Mouse (Mus musculus) left cerebral cortex, postnatal 4 days (tissue): ENCODE data around the gene Stra8. TPM values are rescaled to one million over a fixed set of nuclear protein-coding genes. Genes with fewer than 3 reads are reported as not detected.
A peak's percentile ranks its signal among the peaks of the same experiment; 100 is the strongest.

ENCODE experiments used
- DNase-seq: peaks from one replicate; pipeline ENCODE4 v3.0.0-alpha.2; 2022
- intact Hi-C: fragments of 180-260 bp; cut with DNase I; formaldehyde crosslinking; loops from one replicate; pipeline ENCODE4 v1.15.1; 2025
- total RNA-seq, 2 experiments: library from RNA; stranded (reverse); gene quantifications; 2 replicates each; pipeline ENCODE4 v1.2.3; 2021

The Stra8 gene
- total RNA-seq, result not detected

DNA sequence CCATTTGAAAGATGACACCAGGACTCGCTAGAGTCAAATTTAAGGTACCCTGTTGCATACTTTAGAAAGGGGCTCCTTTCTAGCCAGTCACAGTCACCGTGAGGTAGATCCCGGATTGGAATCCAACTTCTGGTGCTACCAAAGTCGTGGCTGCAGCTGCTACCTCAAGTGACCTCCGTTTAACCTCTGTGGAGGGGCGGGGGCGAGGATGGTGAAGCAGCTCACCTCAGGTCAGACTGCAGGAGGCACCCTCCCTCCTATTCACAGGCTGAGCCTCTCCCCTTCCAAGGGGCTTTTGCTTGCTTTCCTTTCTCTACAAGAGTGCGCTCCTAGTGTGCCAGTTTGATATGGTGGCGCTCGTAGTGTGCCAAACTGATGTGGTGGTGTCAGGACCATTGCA lies at the start of gene Stra8:
Gene Stra8 (plus strand): TSS at position 208 of the 400 bp plus-strand sequence.
- intact Hi-C loops, result no loop called here
- DNase-seq, result no peak

DNA sequence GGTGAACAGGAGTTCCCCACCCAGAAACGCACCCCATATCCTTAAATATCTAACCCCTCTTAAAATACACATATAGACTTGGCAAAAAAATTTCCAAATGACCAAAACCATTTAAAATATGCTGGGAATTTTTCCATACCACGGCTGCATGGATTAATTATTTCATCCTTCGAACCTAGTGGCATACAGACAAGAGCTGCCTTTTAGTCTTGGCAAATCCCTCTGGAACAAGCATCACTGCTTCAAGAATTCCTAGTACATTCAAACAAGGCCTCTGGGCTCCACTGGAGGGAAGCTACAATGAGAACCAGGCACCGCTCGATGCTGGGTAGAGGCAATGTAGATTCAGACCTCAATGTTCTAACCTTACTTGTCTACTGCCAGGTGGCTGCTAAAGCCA lies 49.2 kb upstream of the Stra8 start:
- no peak for DNase-seq
- intact Hi-C loops, result no loop called here

DNA sequence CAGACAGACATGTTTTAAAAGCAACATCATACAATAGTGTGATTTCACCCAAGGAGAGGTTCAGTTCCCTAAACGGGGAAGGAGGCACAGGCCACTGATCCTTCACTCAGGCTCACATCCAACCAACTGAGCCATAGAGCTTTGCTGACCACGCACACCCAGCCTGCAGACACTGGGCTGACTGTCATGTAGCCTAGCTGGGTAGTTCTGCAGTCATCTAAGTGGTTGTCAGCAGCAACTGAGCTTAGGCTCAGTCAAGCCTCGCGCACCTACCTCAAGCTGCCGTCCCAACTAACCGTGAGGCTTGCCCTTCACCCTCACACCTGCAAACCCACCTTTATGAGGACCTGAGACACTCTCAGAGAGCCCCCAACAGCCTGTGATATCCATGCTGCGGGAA lies 48.0 kb upstream of the Stra8 start:
- intact Hi-C loops, result no loop called here
- DNase-seq, result no peak

DNA sequence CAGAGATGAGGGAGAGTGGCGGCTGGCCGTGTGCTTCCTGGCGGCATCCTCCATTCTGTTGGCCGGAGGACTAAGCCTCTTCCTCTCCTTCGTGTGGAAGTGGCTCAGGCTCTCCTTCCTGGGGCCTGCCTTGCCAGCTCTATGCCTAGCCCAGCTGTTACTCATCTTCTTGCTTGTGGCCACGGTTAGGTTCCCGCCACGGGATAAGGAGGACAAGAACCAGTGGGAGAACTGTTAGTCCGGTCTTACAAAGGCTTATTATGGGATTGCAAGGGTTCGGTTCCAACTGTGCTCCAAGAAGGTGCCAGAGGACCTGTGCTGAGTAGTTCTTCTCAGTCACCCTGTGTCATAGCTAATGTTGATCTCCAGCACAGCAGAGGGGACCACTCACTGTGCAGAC lies 47.1 kb upstream of the Stra8 start:
- no peak for DNase-seq
- intact Hi-C loops, result no loop called here

DNA sequence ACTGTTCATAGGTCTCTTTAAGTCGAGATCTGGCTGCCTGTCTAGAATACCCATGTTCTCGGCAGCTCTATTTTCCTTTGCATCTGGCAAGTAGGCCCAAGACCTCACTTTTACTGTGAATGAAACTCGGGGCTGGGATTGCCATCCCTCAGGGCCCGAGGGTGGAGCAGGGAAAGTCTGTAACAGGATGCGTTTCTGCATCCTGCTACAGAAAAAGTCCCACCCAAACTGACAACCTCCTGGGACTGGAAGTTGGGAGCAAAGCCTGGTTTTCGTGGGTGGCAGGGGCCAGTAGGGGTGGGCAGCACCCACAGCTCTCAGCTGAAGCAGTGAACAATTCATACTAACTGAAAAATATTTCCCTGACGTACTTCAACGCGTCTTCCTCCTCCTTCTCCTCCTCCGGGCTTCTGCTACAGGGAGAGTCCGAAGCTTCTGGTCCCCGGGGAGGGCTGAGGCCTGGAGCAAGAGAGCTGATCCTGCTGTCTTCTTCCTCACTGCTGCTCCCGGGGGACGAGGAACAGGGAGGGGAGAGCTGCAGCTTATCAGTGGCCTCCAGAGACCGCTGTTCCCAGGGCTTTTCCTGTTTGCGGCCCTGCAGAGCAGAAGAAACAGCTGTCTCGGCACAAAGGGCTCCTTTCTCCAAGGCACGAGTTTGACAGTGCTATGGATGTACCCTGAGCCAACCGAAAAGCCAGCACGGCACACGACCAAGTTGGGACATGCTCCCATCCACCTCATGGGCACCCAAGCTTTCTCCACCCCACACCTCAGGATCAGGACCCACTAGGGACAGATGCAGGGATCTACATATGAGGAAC lies 45.7 kb upstream of the Stra8 start:
- DNase-seq, result no peak
- intact Hi-C loops, result no loop called here

DNA sequence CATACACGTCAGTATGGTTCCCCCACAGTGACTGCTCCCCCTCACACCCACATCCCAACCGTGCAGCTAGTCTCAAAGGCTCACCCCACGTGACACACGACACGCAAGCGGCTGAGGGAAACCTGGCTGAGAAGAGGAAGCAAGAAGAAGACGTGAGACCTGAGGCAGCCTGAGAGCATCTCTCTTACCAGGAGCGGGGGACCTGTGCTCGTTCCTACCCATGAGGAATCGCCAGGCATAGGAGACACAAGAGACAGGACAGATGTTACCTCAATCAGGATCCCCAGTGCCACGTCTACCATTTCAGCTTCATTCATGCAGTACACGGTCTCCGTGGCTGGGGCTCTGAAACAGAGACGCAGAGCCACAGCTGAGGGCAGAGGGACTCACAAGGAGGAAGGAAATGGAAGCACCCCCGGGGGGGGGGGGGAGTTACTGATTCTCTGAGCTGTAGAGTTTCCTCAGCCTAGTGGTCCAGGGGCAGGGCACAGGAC lies 44.6 kb upstream of the Stra8 start:
- no peak for DNase-seq
- intact Hi-C loops, result loop anchor here (5.0 kb wide), 1 partner anchor 363 kb away; no protein-coding TSS in a partner anchor

DNA sequence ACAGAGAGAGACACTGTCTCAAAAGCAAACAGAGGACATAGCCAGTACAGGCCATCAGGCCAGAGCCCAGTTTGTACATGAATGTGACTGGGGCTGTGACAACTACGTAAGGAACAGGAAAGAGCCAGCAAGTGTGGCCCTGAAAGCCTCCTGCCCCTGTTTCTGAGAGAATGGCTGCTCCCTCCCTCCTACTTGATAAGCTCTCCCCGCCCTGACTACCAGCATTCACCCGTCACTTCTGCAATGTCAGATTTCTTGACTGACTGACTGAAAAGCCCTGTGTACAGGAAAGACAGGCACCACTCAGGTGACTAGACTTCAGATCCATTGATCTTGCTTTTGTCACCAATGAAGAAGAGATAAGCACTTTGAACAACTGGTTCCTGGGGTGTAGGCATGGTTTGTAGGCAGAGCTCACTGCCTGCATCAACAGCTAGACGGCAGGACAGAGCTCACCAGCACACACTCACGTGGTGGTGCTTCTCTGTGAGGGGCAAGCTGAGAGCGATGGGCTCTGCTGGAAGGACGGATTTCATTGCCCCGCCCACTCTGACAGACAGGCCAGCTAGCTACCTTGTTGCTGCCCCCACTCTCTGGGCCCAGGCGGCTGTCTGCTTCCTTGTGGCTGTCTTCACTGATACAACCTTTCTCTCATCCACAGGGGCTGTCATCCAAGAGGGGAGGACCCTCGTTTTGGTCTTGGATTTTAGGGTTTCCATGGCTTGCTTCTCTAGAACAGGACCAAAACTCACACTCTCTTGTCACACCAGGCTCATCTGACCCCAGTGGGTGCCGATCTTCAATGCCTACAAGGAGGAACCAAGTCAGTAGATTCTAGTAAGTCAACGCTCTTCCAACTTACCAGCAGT lies 43.8 kb upstream of the Stra8 start:
- intact Hi-C loops, result loop anchor here (5.0 kb wide), 1 partner anchor 364 kb away; no protein-coding TSS in a partner anchor
- DNase-seq, result no peak

DNA sequence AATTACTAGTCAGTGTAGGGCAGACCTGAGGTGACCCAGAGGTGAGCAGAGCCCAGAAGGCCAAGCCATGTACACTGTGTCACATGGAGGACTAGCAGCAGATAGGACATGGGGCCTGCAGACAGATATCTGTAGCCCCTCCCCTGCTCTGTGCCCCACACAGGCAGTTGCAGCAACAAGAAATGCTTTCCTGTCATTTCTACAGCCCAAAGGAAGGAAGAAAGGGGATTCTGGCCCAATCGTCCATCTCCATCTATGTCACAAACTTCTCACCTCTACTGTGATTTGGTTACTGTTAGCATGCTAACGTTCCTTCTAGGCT lies 43.2 kb upstream of the Stra8 start:
- intact Hi-C loops, result loop anchor here (5.0 kb wide), 1 partner anchor 364 kb away; no protein-coding TSS in a partner anchor
- no peak for DNase-seq

DNA sequence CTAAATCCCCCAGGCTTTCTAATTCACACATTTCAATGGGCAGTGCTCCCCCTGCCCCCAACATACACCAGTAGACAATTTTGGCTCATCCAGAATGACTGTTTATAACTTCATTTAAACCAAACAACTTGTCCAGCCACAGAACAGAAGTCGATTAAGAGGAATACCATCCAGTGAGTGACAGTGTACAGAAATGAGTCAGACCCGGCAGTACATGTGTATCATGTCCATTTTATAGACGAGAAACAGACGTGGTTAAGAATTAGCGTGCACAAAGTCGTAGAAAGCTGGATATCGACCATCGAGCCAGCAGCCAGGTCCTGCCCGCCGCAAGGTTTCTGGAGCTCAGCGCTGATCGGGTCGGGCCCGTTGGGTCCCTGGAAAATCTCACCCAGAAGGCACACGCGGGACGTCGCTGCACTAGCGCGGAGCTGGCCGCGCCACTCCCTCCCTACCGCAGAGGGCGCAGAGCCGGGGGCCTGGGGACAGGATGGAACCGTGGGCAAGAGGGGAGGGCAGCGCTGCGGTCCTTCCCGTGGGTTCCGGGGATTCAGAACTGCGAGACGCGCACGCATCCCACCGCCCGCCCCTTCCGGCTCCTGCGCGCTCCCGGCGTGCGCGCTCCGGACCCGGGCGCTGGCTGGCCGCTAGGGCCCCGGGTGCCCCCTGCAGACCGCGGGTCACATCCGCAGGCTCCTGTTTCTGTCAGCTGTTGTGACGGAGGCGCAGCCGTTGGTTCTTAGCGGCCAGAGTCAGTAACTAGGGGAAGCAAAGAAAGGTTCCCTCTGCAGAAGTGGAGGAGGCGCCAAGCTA lies 42.2 kb upstream of the Stra8 start, which contains the start of gene Cyren:
Gene Cyren (minus strand): TSS at position 552 of the 813 bp plus-strand sequence.
- DNase-seq, result peak; percentile 94
- intact Hi-C loops, result loop anchor here (5.0 kb wide), 1 partner anchor 365 kb away; no protein-coding TSS in a partner anchor

DNA sequence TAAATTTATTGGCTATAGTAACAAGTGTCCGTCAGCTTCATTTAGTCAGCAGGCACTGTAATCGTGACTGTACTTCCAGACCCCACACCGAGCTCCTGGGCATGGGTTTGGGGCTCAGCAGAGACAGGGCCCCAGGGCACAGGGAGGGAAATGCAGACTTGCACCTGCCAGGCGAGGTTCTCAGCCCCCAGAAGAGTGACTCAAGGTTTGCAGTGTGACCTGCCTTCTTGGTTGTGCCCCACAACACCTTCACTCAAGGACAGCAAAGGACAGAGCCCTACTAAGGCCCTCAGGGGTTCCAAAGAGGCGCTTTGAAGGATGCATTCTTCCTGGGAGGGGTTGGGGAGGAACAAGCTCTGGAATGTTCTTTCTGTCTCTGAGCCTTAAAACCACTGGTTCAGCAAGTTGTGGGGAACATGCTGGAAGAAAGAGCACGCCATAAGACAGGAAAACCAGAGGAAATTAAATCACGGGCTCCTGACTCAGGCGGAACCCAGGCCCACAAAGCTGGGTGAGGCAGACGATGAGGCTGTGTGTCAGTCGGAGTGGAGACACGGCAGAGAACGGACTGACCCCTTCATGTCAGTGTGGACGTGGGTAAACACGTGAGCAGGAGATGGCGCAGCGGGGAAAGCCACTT lies 40.7 kb upstream of the Stra8 start:
- intact Hi-C loops, result loop anchor here (5.0 kb wide), 1 partner anchor 367 kb away; no protein-coding TSS in a partner anchor
- DNase-seq, result no peak

DNA sequence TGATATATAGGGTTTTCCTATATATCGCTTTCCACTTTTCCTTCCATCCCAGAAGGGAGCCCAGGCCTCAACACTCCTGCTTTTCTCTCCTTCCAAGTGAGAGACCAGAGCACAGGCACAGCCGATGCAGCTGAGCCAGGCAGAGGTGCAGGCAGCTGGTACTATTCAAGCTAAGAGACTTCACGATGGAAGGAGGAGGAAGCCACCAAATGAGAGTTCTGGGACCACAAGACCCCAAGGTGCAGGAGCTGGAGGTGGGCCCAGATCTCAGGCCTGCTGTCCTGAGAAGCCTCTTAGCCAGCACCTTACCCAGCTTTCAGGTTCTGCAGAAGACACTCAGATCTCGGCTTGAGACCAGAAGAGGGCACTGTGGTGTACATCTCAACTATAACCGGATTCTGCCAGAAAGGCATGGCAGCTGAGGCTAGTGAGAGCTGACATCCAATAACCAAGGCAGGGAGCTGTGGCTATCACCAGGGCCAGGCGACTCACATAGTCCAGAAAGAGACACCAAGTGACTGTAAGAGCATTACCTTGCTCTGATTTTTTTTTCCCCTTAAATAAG lies 40.0 kb upstream of the Stra8 start:
- DNase-seq, result peak; percentile 51
- intact Hi-C loops, result loop anchor here (5.0 kb wide), 1 partner anchor 368 kb away; no protein-coding TSS in a partner anchor

DNA sequence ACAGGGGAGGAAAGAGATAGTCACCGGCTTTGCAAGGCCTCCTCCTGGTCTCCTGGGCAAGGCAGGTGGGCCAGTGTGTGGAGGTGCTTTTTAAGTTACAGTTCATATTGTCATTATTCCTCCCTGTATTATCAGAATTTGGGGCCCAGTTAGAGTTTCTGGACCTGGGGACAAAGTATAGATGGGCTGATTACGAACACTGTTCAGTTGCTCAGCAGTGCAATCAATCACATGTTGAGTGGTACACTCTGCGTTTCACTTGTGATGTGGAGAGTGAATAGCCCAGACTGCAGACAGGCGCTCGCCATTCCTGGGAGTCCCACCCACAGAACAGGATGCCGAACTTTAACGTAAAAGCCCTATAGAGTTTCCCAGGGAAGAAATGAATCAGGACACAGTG lies 35.2 kb upstream of the Stra8 start:
- intact Hi-C loops, result no loop called here
- no peak for DNase-seq

DNA sequence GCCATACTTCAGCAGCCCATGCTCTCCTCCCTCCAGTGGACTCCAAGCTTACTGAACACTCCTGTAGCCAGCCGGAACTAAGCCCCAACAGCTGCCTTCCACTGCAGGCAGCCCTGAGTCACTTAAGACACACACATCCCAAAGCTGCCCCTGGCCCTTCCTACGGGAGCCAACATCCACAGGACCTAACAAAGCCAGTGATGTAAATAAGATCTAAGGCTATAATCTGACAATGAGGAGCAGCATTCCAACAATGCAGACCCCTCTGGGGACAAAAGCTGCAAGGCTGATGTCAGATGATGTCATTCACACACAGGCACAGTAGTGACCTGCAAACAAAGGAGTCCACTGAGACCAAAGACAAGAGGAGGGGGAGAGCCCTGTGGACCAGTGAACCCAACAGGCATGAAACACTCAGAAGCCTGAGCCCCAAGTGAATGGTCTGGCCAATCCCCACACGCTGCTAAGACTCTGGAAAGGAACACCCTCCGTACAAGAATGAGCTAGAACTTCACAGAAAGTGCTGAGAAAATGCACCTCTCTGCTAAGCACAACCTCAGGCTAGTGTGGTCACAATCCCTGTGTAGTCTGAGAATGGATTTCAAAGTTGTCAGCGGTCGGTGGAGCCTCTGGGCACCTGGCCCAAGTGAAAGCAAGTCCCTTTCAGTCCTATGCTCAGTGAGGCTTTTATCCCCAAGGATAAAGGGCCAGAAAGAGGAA lies 32.7 kb upstream of the Stra8 start:
- no peak for DNase-seq
- intact Hi-C loops, result no loop called here

DNA sequence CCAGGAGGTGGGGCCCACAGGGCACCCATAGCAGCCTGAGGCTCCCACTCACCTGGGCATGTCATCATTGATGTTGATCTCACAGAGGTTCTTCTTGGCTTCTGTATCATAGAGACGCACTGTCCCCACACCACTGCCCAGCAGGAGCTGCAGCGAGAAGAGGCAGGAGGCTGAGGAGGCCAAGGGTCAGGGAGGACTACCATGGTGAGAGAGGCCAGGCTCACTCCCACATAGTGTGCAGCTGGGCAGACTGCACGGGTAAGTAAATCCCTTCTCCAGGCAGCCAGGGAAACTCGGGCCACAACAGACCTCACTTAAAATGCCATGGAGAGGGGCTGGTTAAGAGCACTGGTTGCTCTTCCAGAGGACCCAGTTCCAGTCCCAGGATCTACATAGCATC lies 30.8 kb upstream of the Stra8 start:
- DNase-seq, result no peak
- intact Hi-C loops, result no loop called here

DNA sequence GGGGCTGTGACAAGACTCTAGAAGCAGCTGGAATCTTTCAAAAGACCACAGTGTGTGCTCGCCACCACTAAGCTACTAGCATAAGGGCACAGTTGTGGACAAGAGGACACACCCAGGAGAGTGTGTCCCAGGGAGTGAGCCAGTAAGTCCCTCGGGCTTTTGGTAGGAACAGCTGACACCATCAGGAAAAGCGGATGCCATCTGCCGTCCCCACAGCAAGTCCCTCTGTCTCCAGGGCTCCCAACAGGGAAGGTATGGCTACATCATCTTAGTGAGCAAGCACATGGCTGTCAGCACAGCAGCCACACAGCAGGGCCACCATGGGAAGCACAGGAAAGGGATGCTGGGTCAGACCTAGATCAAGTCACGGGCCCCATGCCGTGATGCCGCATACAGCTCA lies 24.4 kb upstream of the Stra8 start:
- DNase-seq, result no peak
- intact Hi-C loops, result no loop called here

DNA sequence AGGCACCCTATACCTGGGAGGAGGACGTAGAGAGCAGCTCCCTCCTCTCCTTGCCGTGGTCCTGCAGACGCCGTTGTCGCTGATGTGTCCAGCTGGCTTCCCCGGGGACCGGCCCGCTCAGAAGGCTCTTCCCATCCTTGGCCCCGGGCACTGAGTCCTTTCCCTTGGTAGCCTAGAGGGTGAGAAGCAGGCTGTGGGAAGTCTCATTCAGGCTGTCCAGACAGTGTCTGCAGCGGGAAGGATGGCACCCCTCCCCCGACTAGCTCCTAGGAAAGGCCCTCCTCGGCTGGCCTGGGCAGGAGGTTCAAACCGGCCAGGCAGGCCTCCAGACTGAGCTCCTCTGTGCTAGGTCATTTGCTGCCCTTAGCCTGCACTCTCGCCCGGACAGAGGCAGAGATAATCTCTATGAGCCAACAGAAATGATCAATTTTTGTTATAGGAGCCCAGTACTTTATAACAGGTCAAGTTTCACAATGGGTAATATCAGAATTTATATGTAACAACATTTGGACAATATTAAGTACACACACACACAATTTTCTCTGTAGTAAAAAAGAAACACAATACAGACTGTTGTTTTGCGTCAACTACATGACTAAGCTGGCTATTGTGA lies 23.7 kb upstream of the Stra8 start:
- intact Hi-C loops, result no loop called here
- DNase-seq, result no peak

DNA sequence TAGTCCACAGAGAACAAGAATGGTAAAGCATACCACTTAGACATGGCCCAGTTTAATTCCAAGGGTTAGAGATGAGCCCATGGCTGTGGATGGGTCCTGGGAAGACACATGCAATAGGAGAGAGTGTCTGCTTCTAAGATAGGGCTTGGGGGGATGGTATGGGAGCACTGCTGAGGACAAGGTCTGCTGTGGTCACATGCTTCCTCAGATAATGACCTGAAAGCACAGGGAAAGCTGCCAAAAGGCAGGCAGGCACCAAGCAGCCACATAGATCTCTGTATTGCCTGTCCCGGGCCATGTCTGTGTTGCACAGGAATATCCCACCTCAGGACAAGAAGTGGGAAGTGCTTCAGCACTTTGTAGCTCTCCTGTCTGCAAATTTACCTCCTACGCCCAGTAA lies 20.8 kb upstream of the Stra8 start:
- DNase-seq, result no peak
- intact Hi-C loops, result no loop called here

DNA sequence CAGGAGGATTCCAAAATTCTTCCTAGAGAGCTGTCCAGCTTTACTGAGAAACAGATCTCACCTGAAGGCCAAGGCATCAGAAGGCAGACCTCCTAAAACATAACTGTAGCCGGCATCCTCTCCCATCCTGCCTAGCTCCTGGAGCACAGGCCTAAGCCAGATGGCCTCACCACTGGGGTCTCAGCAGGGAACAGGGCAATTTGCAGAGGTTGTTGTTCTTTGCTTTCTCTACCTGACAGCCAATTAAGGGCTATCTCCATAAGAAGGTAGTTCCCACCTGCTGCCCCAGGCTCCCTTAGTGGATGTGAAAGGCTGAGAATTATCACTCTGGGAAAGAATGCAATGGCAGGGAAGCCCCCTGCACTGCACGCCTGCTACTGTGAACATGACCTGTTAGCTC lies 19.0 kb upstream of the Stra8 start:
- DNase-seq, result no peak
- intact Hi-C loops, result no loop called here
